Mouse (Mus musculus) thymus, adult 2 months (tissue): ENCODE data around the gene Pola1.

Experiments
- CTCF ChIP-seq: fragments of 200-500 bp; IDR thresholded peaks from 2 replicates; pipeline ENCODE4 v1.5.1; 2012; ENCODE audit warnings: mild to moderate bottlenecking, control low read depth, low read length, moderate library complexity, borderline replicate concordance; ENCODE audit not compliant: control insufficient read depth, poor library complexity, insufficient read depth; ENCODE audit errors: extremely low read depth
- POLR2A ChIP-seq: fragments of 200-500 bp; IDR thresholded peaks from 2 replicates; pipeline ENCODE4 v1.6.1; 2012; ENCODE audit warnings: mild to moderate bottlenecking, low read length, control low read depth, moderate library complexity; ENCODE audit not compliant: control insufficient read depth, poor library complexity, insufficient read depth; ENCODE audit errors: extremely low read depth

DNA sequence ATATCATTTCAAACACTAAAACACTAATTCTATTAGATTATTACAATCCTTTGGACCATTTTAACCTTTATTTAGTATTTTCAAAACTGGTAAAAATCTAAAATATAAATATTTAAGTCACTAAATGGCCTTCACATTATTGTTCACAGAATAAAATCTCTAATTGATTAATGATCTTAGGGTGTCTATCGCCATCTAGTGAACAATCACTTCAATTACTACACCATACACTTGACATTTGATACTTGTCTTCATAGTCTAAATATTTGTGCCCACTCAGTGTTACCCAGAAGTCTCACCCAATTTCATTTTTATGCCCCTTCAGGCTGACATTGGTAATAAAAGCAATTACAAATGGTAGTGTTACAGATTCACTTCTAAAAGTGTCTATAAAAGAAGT is 74.8 kb downstream of the Pola1 start:
- TF ChIP-seq CTCF (no peak), POLR2A (no peak)
